Mouse (Mus musculus): Measurements from ENCODE around the gene Wnt5b. TPM values are rescaled to one million over a fixed set of nuclear protein-coding genes. Genes with fewer than 3 reads are reported as not detected.

Wnt5b gene
- polyA plus RNA-seq (2014; fragmentation: Nextera tagmentation; extraction: Ambion mirVana), result 12.9 and 13.8 TPM in 2 replicates

GRCm38 (mm10) chr6:119543803-119544517 is at the start of gene Wnt5b:
Wnt5b (minus strand) TSS chr6:119544347.
- no peaks in the 10 kb centered on the region; the same call in 1 of the 2 replicates for H3K4me1 ChIP-seq (ENCODE audit: control insufficient read depth, insufficient read depth, low read length)
- peak within 1 kb of the TSS; percentile 20; the same call in 1 of the 2 replicates for H3K27ac ChIP-seq (replicated peaks; ENCODE audit: low read depth, low read length)
- peak within 1 kb of the TSS; percentile 82 for H3K4me3 ChIP-seq (ENCODE audit: low read depth, low read length)
- H3K27me3 ChIP-seq (ENCODE audit: control insufficient read depth, insufficient read depth, low read length), result no peaks in the 10 kb centered on the region; the same call in 1 of the 2 replicates
- no peaks in the 10 kb centered on the region for H3K36me3 ChIP-seq (replicated peaks; ENCODE audit: control insufficient read depth, insufficient read depth, low read depth, low read length)
- peak; percentile 58 for ATAC-seq (replicated peaks; ENCODE audit: insufficient number of reproducible peaks, low FRiP score, low TSS enrichment, low read depth)
- no peaks in the 10 kb centered on the region for H3K9me3 ChIP-seq (replicated peaks; ENCODE audit: control insufficient read depth, low read length)
- DNase-seq (ENCODE audit: low spot score), result peak; percentile 53
- WGBS, result under 1% methylated on average over 89 of the region's 120 CpGs
- peak within 1 kb of the TSS; percentile 84 for H3K9ac ChIP-seq (replicated peaks; ENCODE audit: low read length)
- H3K4me2 ChIP-seq (ENCODE audit: low read depth, low read length), result peak within 1 kb of the TSS; percentile 95

DNA sequence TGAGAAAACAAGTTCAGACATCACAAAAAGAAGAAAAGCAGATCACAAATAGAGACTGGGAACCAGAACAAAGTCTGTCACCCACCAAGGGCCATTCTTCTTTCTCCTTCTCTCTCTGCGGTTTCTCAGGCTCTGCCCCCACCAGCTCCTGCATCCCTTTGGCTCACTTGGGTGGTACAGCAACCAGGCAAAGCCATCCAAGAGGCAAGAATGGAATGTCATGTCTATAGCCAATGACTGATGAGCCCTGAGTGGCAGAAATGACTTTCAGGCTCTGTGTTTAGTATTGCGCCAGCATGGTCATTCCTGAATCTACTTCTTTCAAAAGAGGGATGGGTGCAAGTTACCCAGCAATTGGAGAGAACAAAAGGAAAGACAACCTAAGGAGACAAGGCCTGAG is 46.7 kb upstream of the Wnt5b start:
- peaks cover 2% of the 10 kb centered on the region; the same call in 1 of the 2 replicates for H3K4me1 ChIP-seq (ENCODE audit: control insufficient read depth, insufficient read depth, low read length)
- DNase-seq (ENCODE audit: low spot score) (no peak), ATAC-seq (replicated peaks; ENCODE audit: insufficient number of reproducible peaks, low FRiP score, low TSS enrichment, low read depth) (no peak)
- no peak overlapping the region for H3K4me3 ChIP-seq (ENCODE audit: low read depth, low read length)
- no peak overlapping the region for H3K27ac ChIP-seq (replicated peaks; ENCODE audit: low read depth, low read length)
- no peak overlapping the region for H3K4me2 ChIP-seq (ENCODE audit: low read depth, low read length)
- WGBS, result 82% methylated on average over 2 of the region's 2 CpGs
- no peaks in the 10 kb centered on the region for H3K9me3 ChIP-seq (replicated peaks; ENCODE audit: control insufficient read depth, low read length)
- H3K9ac ChIP-seq (replicated peaks; ENCODE audit: low read length), result no peak overlapping the region
- H3K27me3 ChIP-seq (ENCODE audit: control insufficient read depth, insufficient read depth, low read length), result no peaks in the 10 kb centered on the region
- H3K36me3 ChIP-seq (replicated peaks; ENCODE audit: control insufficient read depth, insufficient read depth, low read depth, low read length), result no peaks in the 10 kb centered on the region

- H3K9me3 ChIP-seq (replicated peaks; ENCODE audit: control insufficient read depth, low read length), result no peaks in the 10 kb centered on the region
- H3K4me1 ChIP-seq (ENCODE audit: control insufficient read depth, insufficient read depth, low read length), result peaks cover 2% of the 10 kb centered on the region; the same call in 1 of the 2 replicates
- no peak overlapping the region for H3K27ac ChIP-seq (replicated peaks; ENCODE audit: low read depth, low read length)
- H3K9ac ChIP-seq (replicated peaks; ENCODE audit: low read length), result no peak overlapping the region
- no peaks in the 10 kb centered on the region for H3K27me3 ChIP-seq (ENCODE audit: control insufficient read depth, insufficient read depth, low read length)
- ATAC-seq (replicated peaks; ENCODE audit: insufficient number of reproducible peaks, low FRiP score, low TSS enrichment, low read depth), result no peak
- DNase-seq (ENCODE audit: low spot score), result no peak
- H3K4me3 ChIP-seq (ENCODE audit: low read depth, low read length), result no peak overlapping the region
- no peak overlapping the region for H3K4me2 ChIP-seq (ENCODE audit: low read depth, low read length)
- no peaks in the 10 kb centered on the region for H3K36me3 ChIP-seq (replicated peaks; ENCODE audit: control insufficient read depth, insufficient read depth, low read depth, low read length)
- 62% methylated on average over 2 of the region's 2 CpGs for WGBS
Observed at GRCm38 (mm10) chr6:119587897-119588296, 43.8 kb upstream of the Wnt5b start.

DNA sequence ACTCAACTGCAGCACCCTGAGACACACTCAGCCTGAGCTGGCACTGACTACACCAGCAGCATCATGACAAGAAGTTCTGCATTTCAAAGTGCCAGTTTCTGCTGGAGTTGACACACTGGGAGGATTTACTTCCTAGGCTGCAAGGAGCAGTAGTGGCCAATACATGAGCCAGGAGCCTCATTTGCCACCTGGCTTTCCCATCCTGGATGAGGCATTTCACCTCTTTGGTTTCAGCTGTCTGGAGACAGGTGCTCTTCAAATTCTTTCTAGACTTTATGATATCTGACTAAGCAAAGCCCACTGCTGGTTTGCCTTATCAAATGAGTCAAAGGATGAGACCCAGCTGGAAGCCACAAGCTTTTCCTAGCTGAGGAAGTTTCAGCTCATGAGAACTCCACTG is 43.3 kb upstream of the Wnt5b start:
- H3K9ac ChIP-seq (replicated peaks; ENCODE audit: low read length), result no peak overlapping the region
- ATAC-seq (replicated peaks; ENCODE audit: insufficient number of reproducible peaks, low FRiP score, low TSS enrichment, low read depth) (no peak), DNase-seq (ENCODE audit: low spot score) (no peak)
- no peaks in the 10 kb centered on the region for H3K9me3 ChIP-seq (replicated peaks; ENCODE audit: control insufficient read depth, low read length)
- no peak overlapping the region for H3K27ac ChIP-seq (replicated peaks; ENCODE audit: low read depth, low read length)
- H3K4me3 ChIP-seq (ENCODE audit: low read depth, low read length), result no peak overlapping the region
- H3K4me1 ChIP-seq (ENCODE audit: control insufficient read depth, insufficient read depth, low read length), result peaks cover 2% of the 10 kb centered on the region; the same call in 1 of the 2 replicates
- no peaks in the 10 kb centered on the region for H3K36me3 ChIP-seq (replicated peaks; ENCODE audit: control insufficient read depth, insufficient read depth, low read depth, low read length)
- no peak overlapping the region for H3K4me2 ChIP-seq (ENCODE audit: low read depth, low read length)
- H3K27me3 ChIP-seq (ENCODE audit: control insufficient read depth, insufficient read depth, low read length), result no peaks in the 10 kb centered on the region

GRCm38 (mm10) chr6:119585652-119586375 is 41.7 kb upstream of the Wnt5b start:
- Histone ChIP-seq H3K9ac (replicated peaks; ENCODE audit: low read length) (no peak overlapping the region), H3K4me1 (ENCODE audit: control insufficient read depth, insufficient read depth, low read length) (peaks cover 2% of the 10 kb centered on the region; the same call in 1 of the 2 replicates), H3K27ac (replicated peaks; ENCODE audit: low read depth, low read length) (no peak overlapping the region), H3K36me3 (replicated peaks; ENCODE audit: control insufficient read depth, insufficient read depth, low read depth, low read length) (no peaks in the 10 kb centered on the region), H3K4me2 (ENCODE audit: low read depth, low read length) (no peak overlapping the region), H3K9me3 (replicated peaks; ENCODE audit: control insufficient read depth, low read length) (no peaks in the 10 kb centered on the region), H3K4me3 (ENCODE audit: low read depth, low read length) (no peak overlapping the region), H3K27me3 (ENCODE audit: control insufficient read depth, insufficient read depth, low read length) (no peaks in the 10 kb centered on the region)
- WGBS, result 64% methylated on average over 5 of the region's 5 CpGs
- peak; percentile 37 for DNase-seq (ENCODE audit: low spot score)
- ATAC-seq (replicated peaks; ENCODE audit: insufficient number of reproducible peaks, low FRiP score, low TSS enrichment, low read depth), result 0 out of 2 replicates have a peak, but pooled peaks have one; percentile 23

GRCm38 (mm10) chr6:119584061-119584460 is 39.9 kb upstream of the Wnt5b start:
- Histone ChIP-seq H3K9ac (replicated peaks; ENCODE audit: low read length) (no peak overlapping the region), H3K27ac (replicated peaks; ENCODE audit: low read depth, low read length) (no peak overlapping the region), H3K9me3 (replicated peaks; ENCODE audit: control insufficient read depth, low read length) (no peaks in the 10 kb centered on the region), H3K4me3 (ENCODE audit: low read depth, low read length) (no peak overlapping the region), H3K36me3 (replicated peaks; ENCODE audit: control insufficient read depth, insufficient read depth, low read depth, low read length) (no peaks in the 10 kb centered on the region), H3K27me3 (ENCODE audit: control insufficient read depth, insufficient read depth, low read length) (no peaks in the 10 kb centered on the region), H3K4me2 (ENCODE audit: low read depth, low read length) (no peak overlapping the region), H3K4me1 (ENCODE audit: control insufficient read depth, insufficient read depth, low read length) (peaks cover 2% of the 10 kb centered on the region; the same call in 1 of the 2 replicates)
- no peak for ATAC-seq (replicated peaks; ENCODE audit: insufficient number of reproducible peaks, low FRiP score, low TSS enrichment, low read depth)
- whole genome bisulfite sequencing, result 71% methylated on average over 1 of the region's 1 CpGs
- no peak for DNase-seq (ENCODE audit: low spot score)

GRCm38 (mm10) chr6:119583165-119583564 is 39.0 kb upstream of the Wnt5b start:
- WGBS, result 91% methylated on average over 5 of the region's 5 CpGs

DNA sequence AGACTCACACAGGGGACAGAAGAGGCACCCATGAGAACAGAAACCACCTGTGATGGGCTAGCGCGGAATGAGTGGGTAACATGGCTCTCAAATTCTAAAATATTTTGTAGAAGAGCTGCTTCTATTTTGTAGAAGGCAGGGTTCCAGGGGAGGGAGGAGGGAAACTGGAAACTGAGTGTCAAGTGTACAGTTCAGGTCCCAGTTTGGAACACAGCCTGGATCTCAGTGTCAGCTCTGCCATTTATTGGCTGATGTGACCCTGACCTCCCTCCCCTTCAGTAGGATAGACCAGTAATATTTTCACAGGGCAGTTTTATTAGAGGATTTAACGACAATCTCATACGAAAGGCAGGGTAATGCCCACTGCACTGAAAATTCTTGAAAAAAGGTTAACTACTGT is 32.6 kb upstream of the Wnt5b start:
- DNase-seq (ENCODE audit: low spot score) (no peak), ATAC-seq (replicated peaks; ENCODE audit: insufficient number of reproducible peaks, low FRiP score, low TSS enrichment, low read depth) (no peak)
- H3K4me2 ChIP-seq (ENCODE audit: low read depth, low read length), result no peak overlapping the region
- no peaks in the 10 kb centered on the region for H3K27me3 ChIP-seq (ENCODE audit: control insufficient read depth, insufficient read depth, low read length)
- H3K27ac ChIP-seq (replicated peaks; ENCODE audit: low read depth, low read length), result no peak overlapping the region
- H3K36me3 ChIP-seq (replicated peaks; ENCODE audit: control insufficient read depth, insufficient read depth, low read depth, low read length), result no peaks in the 10 kb centered on the region
- H3K4me1 ChIP-seq (ENCODE audit: control insufficient read depth, insufficient read depth, low read length), result no peaks in the 10 kb centered on the region
- H3K4me3 ChIP-seq (ENCODE audit: low read depth, low read length), result no peak overlapping the region
- H3K9me3 ChIP-seq (replicated peaks; ENCODE audit: control insufficient read depth, low read length), result no peaks in the 10 kb centered on the region
- 92% methylated on average over 4 of the region's 4 CpGs for WGBS
- H3K9ac ChIP-seq (replicated peaks; ENCODE audit: low read length), result no peak overlapping the region

More at GRCm38 (mm10) chr6:119583165-119583564, 39.0 kb upstream of the Wnt5b start:
- DNase-seq (ENCODE audit: low spot score) (no peak), ATAC-seq (replicated peaks; ENCODE audit: insufficient number of reproducible peaks, low FRiP score, low TSS enrichment, low read depth) (no peak)
- Histone ChIP-seq H3K27me3 (ENCODE audit: control insufficient read depth, insufficient read depth, low read length) (no peaks in the 10 kb centered on the region), H3K9ac (replicated peaks; ENCODE audit: low read length) (no peak overlapping the region), H3K4me3 (ENCODE audit: low read depth, low read length) (no peak overlapping the region), H3K36me3 (replicated peaks; ENCODE audit: control insufficient read depth, insufficient read depth, low read depth, low read length) (no peaks in the 10 kb centered on the region), H3K4me2 (ENCODE audit: low read depth, low read length) (no peak overlapping the region), H3K9me3 (replicated peaks; ENCODE audit: control insufficient read depth, low read length) (no peaks in the 10 kb centered on the region), H3K27ac (replicated peaks; ENCODE audit: low read depth, low read length) (no peak overlapping the region), H3K4me1 (ENCODE audit: control insufficient read depth, insufficient read depth, low read length) (peaks cover 2% of the 10 kb centered on the region; the same call in 1 of the 2 replicates)
